Comparison of ENCODE assay signal across 26 mouse cellular contexts in genomic region chr19:3964030-3964429, GRCm38 (mm10). TPM values are rescaled to one million over a fixed set of nuclear protein-coding genes. Genes with fewer than 3 reads are reported as not detected.
A peak's percentile ranks its signal among the peaks of the same experiment; 100 is the strongest.
DNase-seq lines count a peak whose midpoint lies in the region; ATAC-seq and TF ChIP-seq lines count a peak whose summit lies in the region.
"Had no signal": no experiment of that assay in that cellular context is flagged by ENCODE, and none has a peak within 500 bp of the region (broad histone marks: within the 10 kb centered on the region; RNA-seq: fewer than 3 reads in every experiment).

No protein-coding gene starts in this region.

- H3K4me2 ChIP-seq in intestine, postnatal 0 days (replicated peaks; ENCODE audit: low read depth), result no peak overlapping the region
- H3K4me2 ChIP-seq in intestine, embryonic 15.5 days (replicated peaks), result no peak overlapping the region
- no peak overlapping the region for H3K4me2 ChIP-seq in liver, embryonic 16.5 days (ENCODE audit: low read depth, low read length)
- no peak overlapping the region for H3K4me2 ChIP-seq in liver, embryonic 12.5 days
- H3K4me2 ChIP-seq: embryonic facial prominence, embryonic 12.5 days; forebrain, embryonic 15.5 days; hindbrain, embryonic 12.5 days had no signal

- no peak for ATAC-seq in intestine, postnatal 0 days
- ATAC-seq in intestine, embryonic 15.5 days, result no peak
- ATAC-seq in liver, embryonic 16.5 days (ENCODE audit: low read depth), result peak; percentile 16; the same call in 1 of the 2 replicates
- no peak for ATAC-seq in liver, embryonic 12.5 days
- ATAC-seq: forebrain, embryonic 15.5 days; hindbrain, postnatal 0 days had no signal

- WGBS in intestine, postnatal 0 days, result 70% methylated on average over 4 of the region's 4 CpGs
- 74% methylated on average over 4 of the region's 4 CpGs for WGBS in intestine, embryonic 15.5 days
- WGBS in liver, embryonic 16.5 days (ENCODE audit: insufficient replicate concordance), result 57% methylated on average over 4 of the region's 4 CpGs
- 54% methylated on average over 4 of the region's 4 CpGs for WGBS in liver, embryonic 12.5 days (ENCODE audit: insufficient replicate concordance)

- DNase-seq in MEL (ENCODE audit: low read depth, low spot score), result no peak
- DNase-seq in urinary bladder, adult 2 months (ENCODE audit: low spot score), result no peak
- no peak for DNase-seq in gastrocnemius, adult 2 months
- DNase-seq: adrenal gland, adult 2 months; adrenal gland, postnatal 25 days; cerebellum, adult 11 months; cerebellum, adult 9-10 months; cerebellum, postnatal 25 days; gastrocnemius, postnatal 10 days; heart, adult 18-20 months; heart, postnatal 10 days; heart, postnatal 4 days had no signal

- TF ChIP-seq EP300 in MEL (IDR thresholded peaks at IDR 0.05; ENCODE audit: low read depth in 1 of 2, low read length in 2 of 2), result no peak

- no peaks in the 10 kb centered on the region for H3K4me1 ChIP-seq in intestine, postnatal 0 days (replicated peaks; ENCODE audit: control insufficient read depth, insufficient read depth, low read length)
- H3K4me1 ChIP-seq in intestine, embryonic 15.5 days (replicated peaks), result no peaks in the 10 kb centered on the region
- H3K4me1 ChIP-seq in liver, embryonic 16.5 days (ENCODE audit: control insufficient read depth, low read depth, low read length), result no peaks in the 10 kb centered on the region; the same call in 1 of the 2 replicates
- H3K4me1 ChIP-seq in liver, embryonic 12.5 days, result peaks cover 8% of the 10 kb centered on the region
- no peaks in the 10 kb centered on the region for H3K4me1 ChIP-seq in MEL (ENCODE audit: control insufficient read depth in 1 of 2, insufficient read depth in 2 of 2, low read length in 2 of 2)
- H3K4me1 ChIP-seq: embryonic facial prominence, embryonic 12.5 days had no signal

- no peak for TF ChIP-seq POLR2A in MEL (IDR thresholded peaks at IDR 0.05; ENCODE audit: control insufficient read depth in 1 of 2, insufficient read depth in 1 of 2, low read depth in 1 of 2, low read length in 2 of 2, poor library complexity in 1 of 2)

- H3K9ac ChIP-seq in intestine, postnatal 0 days (ENCODE audit: low read depth, low read length), result no peak overlapping the region
- no peak overlapping the region for H3K9ac ChIP-seq in intestine, embryonic 15.5 days
- H3K9ac ChIP-seq in liver, embryonic 16.5 days (ENCODE audit: low read depth, low read length), result no peak overlapping the region
- no peak overlapping the region for H3K9ac ChIP-seq in liver, embryonic 12.5 days
- no peak overlapping the region for H3K9ac ChIP-seq in MEL (ENCODE audit: control insufficient read depth, low read depth, low read length, poor library complexity, severe bottlenecking)
- H3K9ac ChIP-seq: embryonic facial prominence, embryonic 12.5 days; forebrain, embryonic 15.5 days; hindbrain, embryonic 12.5 days had no signal

- TF ChIP-seq RAD21 in MEL (IDR thresholded peaks at IDR 0.05; ENCODE audit: low read depth, low read length), result peak; percentile 20

- no peak overlapping the region for H3K27ac ChIP-seq in intestine, postnatal 0 days (ENCODE audit: low read depth, low read length)
- H3K27ac ChIP-seq in intestine, embryonic 15.5 days, result no peak overlapping the region
- H3K27ac ChIP-seq in liver, embryonic 16.5 days (ENCODE audit: low read length), result no peak overlapping the region
- no peak overlapping the region for H3K27ac ChIP-seq in liver, embryonic 12.5 days
- H3K27ac ChIP-seq in MEL (ENCODE audit: control insufficient read depth, low read depth, low read length), result no peak overlapping the region
- no peak overlapping the region for H3K27ac ChIP-seq in gastrocnemius, adult 2 months
- H3K27ac ChIP-seq: embryonic facial prominence, embryonic 12.5 days; forebrain, embryonic 15.5 days; heart, embryonic 10.5 days; hindbrain, embryonic 12.5 days; hindbrain, postnatal 0 days had no signal

- no peaks in the 10 kb centered on the region for H3K27me3 ChIP-seq in intestine, postnatal 0 days (replicated peaks; ENCODE audit: control insufficient read depth, insufficient read depth, low read length)
- H3K27me3 ChIP-seq in intestine, embryonic 15.5 days (replicated peaks), result no peaks in the 10 kb centered on the region
- H3K27me3 ChIP-seq in liver, embryonic 16.5 days (ENCODE audit: control insufficient read depth, insufficient read depth, low read depth, low read length), result no peaks in the 10 kb centered on the region
- H3K27me3 ChIP-seq in liver, embryonic 12.5 days (replicated peaks), result peaks cover 4% of the 10 kb centered on the region; the same call in 1 of the 2 replicates
- H3K27me3 ChIP-seq in MEL (ENCODE audit: control insufficient read depth in 1 of 2, insufficient read depth in 2 of 2, low read length in 2 of 2), result no peaks in the 10 kb centered on the region
- H3K27me3 ChIP-seq: embryonic facial prominence, embryonic 12.5 days; forebrain, embryonic 15.5 days; hindbrain, embryonic 12.5 days had no signal

- no peaks in the 10 kb centered on the region for H3K9me3 ChIP-seq in intestine, postnatal 0 days (ENCODE audit: control insufficient read depth)
- H3K9me3 ChIP-seq in intestine, embryonic 15.5 days, result no peaks in the 10 kb centered on the region
- no peaks in the 10 kb centered on the region for H3K9me3 ChIP-seq in liver, embryonic 16.5 days (replicated peaks; ENCODE audit: control insufficient read depth, low read length)
- no peaks in the 10 kb centered on the region for H3K9me3 ChIP-seq in liver, embryonic 12.5 days (replicated peaks)
- no peaks in the 10 kb centered on the region for H3K9me3 ChIP-seq in MEL (replicated peaks; ENCODE audit: insufficient read depth, low read length)
- H3K9me3 ChIP-seq: embryonic facial prominence, embryonic 12.5 days; forebrain, embryonic 15.5 days; heart, embryonic 10.5 days; hindbrain, embryonic 12.5 days had no signal

- H3K4me3 ChIP-seq in intestine, postnatal 0 days (ENCODE audit: low read depth, low read length), result no peak overlapping the region
- no peak overlapping the region for H3K4me3 ChIP-seq in intestine, embryonic 15.5 days (replicated peaks)
- no peak overlapping the region for H3K4me3 ChIP-seq in liver, embryonic 16.5 days (ENCODE audit: low read depth, low read length)
- H3K4me3 ChIP-seq in liver, embryonic 12.5 days, result no peak overlapping the region
- H3K4me3 ChIP-seq in MEL (ENCODE audit: control insufficient read depth in 1 of 2, insufficient read depth in 1 of 2, low read depth in 2 of 2, low read length in 2 of 2), result no peak overlapping the region
- H3K4me3 ChIP-seq in gastrocnemius, adult 2 months, result no peak overlapping the region
- H3K4me3 ChIP-seq: embryonic facial prominence, embryonic 12.5 days; forebrain, embryonic 15.5 days; heart, embryonic 10.5 days; hindbrain, embryonic 12.5 days had no signal

- H3K79me2 ChIP-seq in MEL (ENCODE audit: control insufficient read depth, insufficient read depth, low read length, poor library complexity), result no peaks in the 10 kb centered on the region

- no peaks in the 10 kb centered on the region for H3K36me3 ChIP-seq in intestine, postnatal 0 days (ENCODE audit: control insufficient read depth, insufficient read depth)
- no peaks in the 10 kb centered on the region for H3K36me3 ChIP-seq in intestine, embryonic 15.5 days
- no peaks in the 10 kb centered on the region for H3K36me3 ChIP-seq in liver, embryonic 16.5 days (ENCODE audit: control insufficient read depth, insufficient read depth)
- no peaks in the 10 kb centered on the region for H3K36me3 ChIP-seq in liver, embryonic 12.5 days
- H3K36me3 ChIP-seq in MEL (ENCODE audit: control insufficient read depth in 1 of 2, insufficient read depth in 2 of 2, low read length in 2 of 2), result no peaks in the 10 kb centered on the region
- H3K36me3 ChIP-seq: embryonic facial prominence, embryonic 12.5 days; forebrain, embryonic 15.5 days; heart, embryonic 10.5 days; hindbrain, embryonic 12.5 days had no signal

- TF ChIP-seq CTCF in intestine, postnatal 0 days (IDR thresholded peaks at IDR 0.05; ENCODE audit: low read depth), result 0 out of 2 replicates have a peak, but pooled peaks have one; percentile 25
- peak in 1 of 3 experiments; percentile 17; a peak in 1 of 6 replicates for TF ChIP-seq CTCF in MEL (IDR thresholded peaks at IDR 0.05 in 2 of 3, conservative IDR thresholded peaks at IDR 0.05 in 1 of 3; ENCODE audit: control insufficient read depth in 1 of 3, insufficient read depth in 1 of 3, low read depth in 2 of 3, low read length in 3 of 3, poor library complexity in 1 of 3, severe bottlenecking in 1 of 3)
- no peak for TF ChIP-seq CTCF in gastrocnemius, adult 2 months (IDR thresholded peaks at IDR 0.05)

- intact Hi-C loops in gastrocnemius, adult 2 months (cut with DNase I), result no loop called here

RNA-seq across cellular contexts. Expression of gene Aldh3b3, which starts 5.6 kb away (rescaled TPM):
- polyA plus RNA-seq in intestine, postnatal 0 days (2015; fragmentation: Nextera tagmentation; extraction: Ambion mirVana), result not detected in 2 replicates
- polyA plus RNA-seq in intestine, embryonic 15.5 days (2015; fragmentation: Nextera tagmentation; extraction: Ambion mirVana), result not detected in 2 replicates
- polyA plus RNA-seq in liver, embryonic 16.5 days (2015; fragmentation: Nextera tagmentation; extraction: Ambion mirVana), result 0.07 and 0.12 TPM in 2 replicates
- 0.04 TPM in 1 of 2 replicates, not detected in the other for polyA plus RNA-seq in liver, embryonic 12.5 days (2016; fragmentation: Nextera tagmentation; extraction: Ambion mirVana)
- not detected in 2 replicates for total RNA-seq in MEL (2012; rRNA removed)
- not detected for polyA plus RNA-seq in MEL (2012; ENCODE audit: insufficient read depth in 1 of 2, insufficient read length in 2 of 2, low read depth in 1 of 2, low replicate concordance in 2 of 2, missing spikeins in 1 of 2)
- polyA plus RNA-seq in urinary bladder, adult 2 months (2012; rRNA removed), result 0.73 and 0.78 TPM in 2 replicates
- total RNA-seq in gastrocnemius, adult 2 months (2021), result not detected
- total RNA-seq: gastrocnemius, postnatal 10 days; hindbrain, postnatal 0 days had no signal
- polyA plus RNA-seq: C2C12; cortical plate, adult 2 months; embryonic facial prominence, embryonic 12.5 days; forebrain, embryonic 11.5 days; forebrain, embryonic 15.5 days; heart, embryonic 10.5 days; heart, embryonic 14.5 days; hindbrain, embryonic 12.5 days; hindbrain, postnatal 0 days had no signal

RNA-seq across cellular contexts. Expression of gene Aldh3b2, which starts 8.1 kb away (rescaled TPM):
- 0.17 and 0.51 TPM in 2 replicates for polyA plus RNA-seq in intestine, postnatal 0 days (2015; fragmentation: Nextera tagmentation; extraction: Ambion mirVana)
- 0.78 and 0.84 TPM in 2 replicates for polyA plus RNA-seq in intestine, embryonic 15.5 days (2015; fragmentation: Nextera tagmentation; extraction: Ambion mirVana)
- 0.24 and 0.30 TPM in 2 replicates for polyA plus RNA-seq in liver, embryonic 16.5 days (2015; fragmentation: Nextera tagmentation; extraction: Ambion mirVana)
- 0.14 and 0.22 TPM in 2 replicates for polyA plus RNA-seq in liver, embryonic 12.5 days (2016; fragmentation: Nextera tagmentation; extraction: Ambion mirVana)
- not detected in 2 replicates for total RNA-seq in MEL (2012; rRNA removed)
- not detected for polyA plus RNA-seq in MEL (2012; ENCODE audit: insufficient read depth in 1 of 2, insufficient read length in 2 of 2, low read depth in 1 of 2, low replicate concordance in 2 of 2, missing spikeins in 1 of 2)
- 108 and 135 TPM in 2 replicates for polyA plus RNA-seq in urinary bladder, adult 2 months (2012; rRNA removed)
- under 1 TPM; 0.11 to 0.15 TPM for total RNA-seq in gastrocnemius, adult 2 months (2021)
- polyA plus RNA-seq: C2C12 had no signal

RNA-seq across cellular contexts. Expression of gene Acy3, which starts 22.3 kb away (rescaled TPM):
- polyA plus RNA-seq in intestine, postnatal 0 days (2015; fragmentation: Nextera tagmentation; extraction: Ambion mirVana), result 32.3 and 34.5 TPM in 2 replicates
- polyA plus RNA-seq in intestine, embryonic 15.5 days (2015; fragmentation: Nextera tagmentation; extraction: Ambion mirVana), result 12.8 and 14.2 TPM in 2 replicates
- 10.5 and 12.4 TPM in 2 replicates for polyA plus RNA-seq in liver, embryonic 16.5 days (2015; fragmentation: Nextera tagmentation; extraction: Ambion mirVana)
- 9.1 and 10.0 TPM in 2 replicates for polyA plus RNA-seq in liver, embryonic 12.5 days (2016; fragmentation: Nextera tagmentation; extraction: Ambion mirVana)
- total RNA-seq in MEL (2012; rRNA removed), result 3.3 and 5.9 TPM in 2 replicates
- polyA plus RNA-seq in MEL (2012; ENCODE audit: insufficient read depth in 1 of 2, insufficient read length in 2 of 2, low read depth in 1 of 2, low replicate concordance in 2 of 2, missing spikeins in 1 of 2), result 10 to 100 TPM in 1 of 2 experiments, not detected in 1; 12.1 TPM
- polyA plus RNA-seq in urinary bladder, adult 2 months (2012; rRNA removed), result 13.0 and 15.0 TPM in 2 replicates
- total RNA-seq in gastrocnemius, adult 2 months (2021), result 1 to 10 TPM; 1.7 to 2.6 TPM

RNA-seq across cellular contexts. Expression of gene Tbx10, which starts 28.5 kb away (rescaled TPM):
- 0.59 and 0.61 TPM in 2 replicates for polyA plus RNA-seq in intestine, postnatal 0 days (2015; fragmentation: Nextera tagmentation; extraction: Ambion mirVana)
- polyA plus RNA-seq in intestine, embryonic 15.5 days (2015; fragmentation: Nextera tagmentation; extraction: Ambion mirVana), result 0.35 and 0.38 TPM in 2 replicates
- 0.09 TPM in 1 of 2 replicates, not detected in the other for polyA plus RNA-seq in liver, embryonic 16.5 days (2015; fragmentation: Nextera tagmentation; extraction: Ambion mirVana)
- polyA plus RNA-seq in liver, embryonic 12.5 days (2016; fragmentation: Nextera tagmentation; extraction: Ambion mirVana), result 1.2 and 1.3 TPM in 2 replicates
- not detected in 2 replicates for total RNA-seq in MEL (2012; rRNA removed)
- polyA plus RNA-seq in MEL (2012; ENCODE audit: insufficient read depth in 1 of 2, insufficient read length in 2 of 2, low read depth in 1 of 2, low replicate concordance in 2 of 2, missing spikeins in 1 of 2), result not detected
- 0.03 TPM in 1 of 2 replicates, not detected in the other for polyA plus RNA-seq in urinary bladder, adult 2 months (2012; rRNA removed)
- total RNA-seq in gastrocnemius, adult 2 months (2021), result not detected
- total RNA-seq: adrenal gland, adult 2 months; adrenal gland, postnatal 25 days; gastrocnemius, postnatal 10 days; gastrocnemius, postnatal 4 days; heart, adult 18-20 months; heart, postnatal 10 days; heart, postnatal 4 days; hindbrain, postnatal 0 days had no signal
- polyA plus RNA-seq: adrenal gland, adult 2 months; cortical plate, adult 2 months; embryonic facial prominence, embryonic 12.5 days; forebrain, embryonic 11.5 days; heart, embryonic 14.5 days had no signal

RNA-seq across cellular contexts. Expression of gene Unc93b1, which starts 29.0 kb away (rescaled TPM):
- 28.3 and 29.2 TPM in 2 replicates for polyA plus RNA-seq in intestine, postnatal 0 days (2015; fragmentation: Nextera tagmentation; extraction: Ambion mirVana)
- 20.2 and 21.8 TPM in 2 replicates for polyA plus RNA-seq in intestine, embryonic 15.5 days (2015; fragmentation: Nextera tagmentation; extraction: Ambion mirVana)
- 33.9 and 35.8 TPM in 2 replicates for polyA plus RNA-seq in liver, embryonic 16.5 days (2015; fragmentation: Nextera tagmentation; extraction: Ambion mirVana)
- polyA plus RNA-seq in liver, embryonic 12.5 days (2016; fragmentation: Nextera tagmentation; extraction: Ambion mirVana), result 14.3 and 15.3 TPM in 2 replicates
- total RNA-seq in MEL (2012; rRNA removed), result 4.3 and 4.7 TPM in 2 replicates
- polyA plus RNA-seq in MEL (2012; ENCODE audit: insufficient read depth in 1 of 2, insufficient read length in 2 of 2, low read depth in 1 of 2, low replicate concordance in 2 of 2, missing spikeins in 1 of 2), result 1 to 10 TPM in 1 of 2 experiments, not detected in 1; 8.2 TPM
- polyA plus RNA-seq in urinary bladder, adult 2 months (2012; rRNA removed), result 85.1 and 99.6 TPM in 2 replicates
- total RNA-seq in gastrocnemius, adult 2 months (2021), result 1 to 10 TPM; 3.6 to 6.4 TPM

Comparison
In these comparisons a context has a peak if more than half of its experiments do, and no peak if none do; other contexts are left out.
1. RNA of gene Aldh3b2, which starts 8.1 kb away (polyA plus RNA-seq): 108 to 135 TPM in urinary bladder, adult 2 months; 0.78 to 0.84 TPM in intestine, embryonic 15.5 days, 0.17 to 0.51 TPM in intestine, postnatal 0 days, 0.24 to 0.30 TPM in liver, embryonic 16.5 days, 0.14 to 0.22 TPM in liver, embryonic 12.5 days and not detected in MEL; every median in the first group is over 10 times any median in the second.